Mouse (Mus musculus): Measurements from ENCODE around the gene Nid1.
"Not testable (repeated sequence)": the region's sequence is repeated elsewhere in the genome, so short reads cannot be mapped to it uniquely, and the experiment has no call there.

Nid1 gene

GRCm38 (mm10) chr13:13493517-13493916, 56.2 kb downstream of the Nid1 start:
- DNase-seq (ENCODE audit: low spot score) = no peak

GRCm38 (mm10) chr13:13498022-13498421, 60.7 kb downstream of the Nid1 start:
- DNase-seq (ENCODE audit: low spot score) = no peak

GRCm38 (mm10) chr13:13502406-13502805, 65.1 kb downstream of the Nid1 start:
- no peak for DNase-seq (ENCODE audit: low spot score)

GRCm38 (mm10) chr13:13503695-13504386, 66.5 kb downstream of the Nid1 start:
- DNase-seq (ENCODE audit: low spot score) = no peak

- DNase-seq (ENCODE audit: low spot score) = no peak
Observed at GRCm38 (mm10) chr13:13505063-13505462, 67.7 kb downstream of the Nid1 start.

GRCm38 (mm10) chr13:13506556-13506955, 69.2 kb downstream of the Nid1 start:
- no peak for DNase-seq (ENCODE audit: low spot score)

- no peak for DNase-seq (ENCODE audit: low spot score)
Observed at GRCm38 (mm10) chr13:13514861-13515260, 77.5 kb downstream of the Nid1 start.

- peak; percentile 88 for DNase-seq (ENCODE audit: low spot score)
Observed at GRCm38 (mm10) chr13:13516376-13517225, 79.2 kb downstream of the Nid1 start.

GRCm38 (mm10) chr13:13518114-13518513, 80.8 kb downstream of the Nid1 start:
- no peak for DNase-seq (ENCODE audit: low spot score)

GRCm38 (mm10) chr13:13520436-13520835, 83.1 kb downstream of the Nid1 start:
- no peak for DNase-seq (ENCODE audit: low spot score)

GRCm38 (mm10) chr13:13523625-13524584, 86.6 kb downstream of the Nid1 start:
- DNase-seq (ENCODE audit: low spot score) = peak; percentile 43

GRCm38 (mm10) chr13:13525205-13525604, 87.9 kb downstream of the Nid1 start:
- no peak for DNase-seq (ENCODE audit: low spot score)

GRCm38 (mm10) chr13:13525877-13526276, 88.5 kb downstream of the Nid1 start:
- no peak for DNase-seq (ENCODE audit: low spot score)

- DNase-seq (ENCODE audit: low spot score) = peak; percentile 37
Observed at GRCm38 (mm10) chr13:13529115-13529542, 91.8 kb downstream of the Nid1 start.

GRCm38 (mm10) chr13:13530913-13531312, 93.6 kb downstream of the Nid1 start:
- DNase-seq (ENCODE audit: low spot score) = no peak

GRCm38 (mm10) chr13:13531923-13532322, 94.6 kb downstream of the Nid1 start:
- DNase-seq (ENCODE audit: low spot score) = no peak

- DNase-seq (ENCODE audit: low spot score) = no peak
Observed at GRCm38 (mm10) chr13:13536555-13536954, 99.2 kb downstream of the Nid1 start.

GRCm38 (mm10) chr13:13537272-13538015, 100.1 kb downstream of the Nid1 start:
- DNase-seq (ENCODE audit: low spot score) = no peak

- DNase-seq (ENCODE audit: low spot score) = no peak
Observed at GRCm38 (mm10) chr13:13538585-13539300, 101.4 kb downstream of the Nid1 start.

- DNase-seq (ENCODE audit: low spot score) = not testable (repeated sequence)
Observed at GRCm38 (mm10) chr13:13543073-13543472, 105.7 kb downstream of the Nid1 start.

GRCm38 (mm10) chr13:13546792-13547191, 109.4 kb downstream of the Nid1 start:
- DNase-seq (ENCODE audit: low spot score) = peak; percentile 85
